Mouse (Mus musculus) intestine, embryonic 16.5 days (tissue): Measurements from ENCODE around the gene Ros1. TPM values are rescaled to one million over a fixed set of nuclear protein-coding genes. Genes with fewer than 3 reads are reported as not detected.

ENCODE experiments used
- ATAC-seq: fragments of 200-750 bp; cut with Nextera tagmentation; 2 replicates; pipeline ENCODE4 v1.8.0; 2017; ENCODE audit warnings: moderate TSS enrichment, moderate library complexity
- H3K27ac ChIP-seq: fragments of 300-500 bp; sonication (generic); 2 replicates; pipeline ENCODE4 v1.5.1; 2014; ENCODE audit warnings: mild to moderate bottlenecking, low read length
- H3K27me3 ChIP-seq: fragments of 300-500 bp; sonication (generic); replicated peaks from 2 replicates; pipeline ENCODE4 v1.6.1; 2014; ENCODE audit warnings: low read length, control low read depth, mixed read lengths; ENCODE audit not compliant: control insufficient read depth, insufficient read depth
- H3K36me3 ChIP-seq: fragments of 300-500 bp; sonication (generic); 2 replicates; pipeline ENCODE4 v1.6.1; 2014; ENCODE audit warnings: low read length, control low read depth; ENCODE audit not compliant: control insufficient read depth, insufficient read depth
- H3K4me1 ChIP-seq: fragments of 300-500 bp; sonication (generic); 2 replicates; pipeline ENCODE4 v1.6.1; 2014; ENCODE audit warnings: low read length, control low read depth, mixed read lengths; ENCODE audit not compliant: control insufficient read depth, insufficient read depth
- H3K4me2 ChIP-seq: fragments of 300-500 bp; sonication (generic); 2 replicates; pipeline ENCODE4 v1.6.1; 2014; ENCODE audit warnings: low read depth, low read length, control low read depth
- H3K4me3 ChIP-seq: fragments of 300-500 bp; sonication (generic); 2 replicates; pipeline ENCODE4 v1.5.1; 2014; ENCODE audit warnings: mild to moderate bottlenecking, low read length
- H3K9ac ChIP-seq: fragments of 300-500 bp; sonication (generic); 2 replicates; pipeline ENCODE4 v1.6.1; 2014; ENCODE audit warnings: low read depth, low read length
- H3K9me3 ChIP-seq: fragments of 300-500 bp; sonication (generic); 2 replicates; pipeline ENCODE4 v1.6.1; 2016; ENCODE audit warnings: low read length, control low read depth; ENCODE audit not compliant: control insufficient read depth
- WGBS: fragments of 180-500 bp; shearing (Covaris S2); extraction: QIAGEN DNeasy Blood & Tissue Kit; methylation state at CpG from one replicate; pipeline ENCODE4 v1.1.7; 2014; 5-methylcytosine and 5-hydroxymethylcytosine counted together
- polyA plus RNA-seq: library from polyadenylated mRNA; unstranded; fragments of >200 nt; fragmentation: Nextera tagmentation; extraction: Ambion mirVana; gene quantifications from 2 replicates; pipeline ENCODE4 v1.2.1, GENCODE M21; 2015

The Ros1 gene
- polyA plus RNA-seq, 1 experiment from 2014 or later, result 4.6 TPM

DNA sequence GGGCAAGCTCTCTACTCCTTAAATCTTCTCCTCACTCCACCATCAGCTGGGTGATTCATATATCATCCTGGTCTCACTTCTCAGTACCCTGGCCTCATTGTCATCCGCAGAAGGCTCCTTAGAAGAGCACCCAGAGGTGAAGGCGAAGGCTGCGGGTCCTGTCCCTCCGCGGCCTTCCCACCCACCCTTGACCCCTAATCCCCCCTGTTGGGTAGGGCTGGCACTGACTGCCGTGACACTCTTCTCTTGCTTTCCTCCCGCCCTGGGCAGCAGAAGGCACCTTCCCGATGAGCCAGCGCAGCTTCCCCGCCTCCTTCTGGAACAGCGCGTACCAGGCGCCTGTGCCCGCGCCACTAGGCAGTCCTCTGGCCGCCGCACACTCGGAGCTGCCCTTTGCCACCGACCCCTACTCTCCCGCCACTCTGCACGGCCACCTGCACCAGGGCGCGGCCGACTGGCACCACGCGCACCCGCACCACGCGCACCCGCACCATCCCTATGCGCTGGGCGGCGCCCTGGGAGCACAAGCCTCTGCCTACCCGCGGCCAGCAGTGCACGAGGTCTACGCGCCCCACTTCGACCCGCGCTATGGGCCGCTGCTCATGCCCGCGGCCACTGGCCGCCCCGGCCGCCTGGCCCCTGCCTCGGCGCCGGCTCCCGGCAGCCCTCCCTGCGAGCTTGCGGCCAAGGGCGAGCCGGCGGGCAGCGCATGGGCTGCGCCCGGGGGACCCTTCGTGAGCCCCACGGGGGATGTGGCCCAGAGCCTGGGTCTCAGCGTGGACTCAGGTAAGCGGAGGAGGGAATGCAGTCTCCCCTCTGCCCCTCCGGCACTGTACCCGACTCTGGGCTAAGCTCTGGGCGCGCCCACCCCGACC lies 167.6 kb downstream of the Ros1 start:
- H3K4me1 ChIP-seq, result peaks cover 14% of the 10 kb centered on the region; the same call in 1 of the 2 replicates
- H3K27ac ChIP-seq, result no peak overlapping the region
- H3K4me3 ChIP-seq, result peak overlapping the region; percentile 41
- peak; percentile 60 for ATAC-seq
- WGBS, result 2% methylated on average over 65 of the region's 68 CpGs
- H3K9ac ChIP-seq, result 0 out of 2 replicates have a peak overlapping the region, but pooled peaks have one; percentile 6
- H3K27me3 ChIP-seq, result peaks cover 74% of the 10 kb centered on the region
- H3K9me3 ChIP-seq, result no peaks in the 10 kb centered on the region
- H3K36me3 ChIP-seq, result no peaks in the 10 kb centered on the region
- peak overlapping the region; percentile 61 for H3K4me2 ChIP-seq

DNA sequence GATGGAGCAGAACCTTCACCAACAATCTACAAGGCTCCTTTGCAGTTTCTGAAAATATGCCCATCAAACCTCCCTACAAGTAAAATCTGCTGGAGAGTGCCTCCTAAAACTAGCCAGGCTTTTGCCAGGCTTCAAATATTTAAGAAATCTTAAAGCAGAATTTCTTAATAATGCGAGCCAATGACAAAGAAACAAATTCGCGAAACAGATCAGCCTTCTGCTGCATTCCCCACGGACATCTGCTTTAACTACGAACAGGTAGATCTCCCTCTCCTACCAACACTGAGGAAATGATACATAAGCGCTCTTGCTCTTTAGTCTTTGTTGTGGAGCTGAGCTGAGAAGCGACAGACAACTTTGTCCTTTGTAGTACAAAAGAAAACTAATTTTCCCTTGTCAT lies 169.2 kb downstream of the Ros1 start:
- no peaks in the 10 kb centered on the region for H3K36me3 ChIP-seq
- H3K4me1 ChIP-seq, result peaks cover 14% of the 10 kb centered on the region; the same call in 1 of the 2 replicates
- H3K9me3 ChIP-seq, result no peaks in the 10 kb centered on the region
- no peak overlapping the region for H3K27ac ChIP-seq
- H3K4me2 ChIP-seq, result no peak overlapping the region
- peaks cover 84% of the 10 kb centered on the region for H3K27me3 ChIP-seq
- ATAC-seq, result no peak
- 20% methylated on average over 7 of the region's 7 CpGs for WGBS
- H3K4me3 ChIP-seq, result no peak overlapping the region
- no peak overlapping the region for H3K9ac ChIP-seq

GRCm38 (mm10) chr10:52025291-52025690 lies 169.8 kb downstream of the Ros1 start:
- H3K27me3 ChIP-seq, result peaks cover 90% of the 10 kb centered on the region
- H3K4me2 ChIP-seq, result no peak overlapping the region
- WGBS, result 0% methylated on average over 1 of the region's 1 CpGs
- peaks cover 14% of the 10 kb centered on the region; the same call in 1 of the 2 replicates for H3K4me1 ChIP-seq
- ATAC-seq, result no peak
- H3K27ac ChIP-seq, result no peak overlapping the region
- no peaks in the 10 kb centered on the region for H3K9me3 ChIP-seq
- H3K36me3 ChIP-seq, result no peaks in the 10 kb centered on the region
- no peak overlapping the region for H3K4me3 ChIP-seq
- no peak overlapping the region for H3K9ac ChIP-seq

GRCm38 (mm10) chr10:52024053-52024410 lies 171.0 kb downstream of the Ros1 start:
- peaks cover 11% of the 10 kb centered on the region; the same call in 1 of the 2 replicates for H3K4me1 ChIP-seq
- no peaks in the 10 kb centered on the region for H3K36me3 ChIP-seq
- no peak overlapping the region for H3K9ac ChIP-seq
- ATAC-seq, result no peak
- no peaks in the 10 kb centered on the region for H3K9me3 ChIP-seq
- H3K27ac ChIP-seq, result no peak overlapping the region
- H3K4me3 ChIP-seq, result no peak overlapping the region
- no peak overlapping the region for H3K4me2 ChIP-seq
- peaks cover 84% of the 10 kb centered on the region for H3K27me3 ChIP-seq
- 19% methylated on average over 2 of the region's 2 CpGs for WGBS

DNA sequence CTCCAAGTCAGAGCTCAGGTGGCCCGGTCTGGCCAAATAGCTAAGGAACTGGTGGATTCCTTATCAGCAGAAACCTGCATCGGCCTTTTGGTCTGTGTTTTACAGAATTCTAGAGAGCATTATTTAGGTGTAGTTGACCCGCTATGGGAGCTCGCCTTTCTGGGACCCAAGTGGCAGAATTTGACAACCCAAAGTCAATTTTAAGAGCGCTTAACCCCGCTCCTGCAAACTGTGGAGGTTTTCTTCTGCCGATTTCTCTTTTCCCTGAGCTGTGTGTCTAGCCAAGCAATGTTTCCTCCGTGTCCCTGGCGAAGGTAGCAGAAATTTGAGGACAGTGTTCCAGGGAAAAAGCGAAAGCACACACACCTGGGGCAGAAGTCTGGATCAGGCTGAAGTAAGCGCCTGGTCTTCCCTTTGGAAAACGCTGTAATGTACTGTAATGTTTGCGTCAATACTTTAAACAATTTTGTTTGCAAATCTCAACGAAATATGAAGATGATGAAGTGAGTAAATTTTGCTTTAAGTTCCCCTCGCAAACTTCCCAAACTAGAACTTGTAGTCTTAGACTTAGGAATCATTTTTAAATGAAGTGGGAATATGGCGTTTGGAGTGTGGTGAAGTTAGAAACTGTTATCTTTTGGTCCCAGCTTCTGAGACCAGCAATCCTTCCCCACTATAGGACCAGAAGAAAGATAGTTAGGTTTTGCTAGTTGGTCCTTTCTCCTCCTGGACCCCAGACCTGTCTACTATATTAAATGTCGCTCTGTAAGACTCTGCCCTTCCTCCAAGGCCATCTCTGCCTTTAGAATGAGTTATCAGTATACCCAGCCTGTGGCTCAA lies 171.6 kb downstream of the Ros1 start:
- Histone ChIP-seq H3K4me1 (peaks cover 11% of the 10 kb centered on the region; the same call in 1 of the 2 replicates), H3K27me3 (peaks cover 78% of the 10 kb centered on the region), H3K9me3 (no peaks in the 10 kb centered on the region), H3K9ac (no peak overlapping the region), H3K36me3 (no peaks in the 10 kb centered on the region), H3K4me2 (peak overlapping the region; percentile 94; the same call in 1 of the 2 replicates), H3K4me3 (peak overlapping the region; percentile 52; the same call in 1 of the 2 replicates), H3K27ac (no peak overlapping the region)
- 4% methylated on average over 17 of the region's 17 CpGs for WGBS
- no peak for ATAC-seq

DNA sequence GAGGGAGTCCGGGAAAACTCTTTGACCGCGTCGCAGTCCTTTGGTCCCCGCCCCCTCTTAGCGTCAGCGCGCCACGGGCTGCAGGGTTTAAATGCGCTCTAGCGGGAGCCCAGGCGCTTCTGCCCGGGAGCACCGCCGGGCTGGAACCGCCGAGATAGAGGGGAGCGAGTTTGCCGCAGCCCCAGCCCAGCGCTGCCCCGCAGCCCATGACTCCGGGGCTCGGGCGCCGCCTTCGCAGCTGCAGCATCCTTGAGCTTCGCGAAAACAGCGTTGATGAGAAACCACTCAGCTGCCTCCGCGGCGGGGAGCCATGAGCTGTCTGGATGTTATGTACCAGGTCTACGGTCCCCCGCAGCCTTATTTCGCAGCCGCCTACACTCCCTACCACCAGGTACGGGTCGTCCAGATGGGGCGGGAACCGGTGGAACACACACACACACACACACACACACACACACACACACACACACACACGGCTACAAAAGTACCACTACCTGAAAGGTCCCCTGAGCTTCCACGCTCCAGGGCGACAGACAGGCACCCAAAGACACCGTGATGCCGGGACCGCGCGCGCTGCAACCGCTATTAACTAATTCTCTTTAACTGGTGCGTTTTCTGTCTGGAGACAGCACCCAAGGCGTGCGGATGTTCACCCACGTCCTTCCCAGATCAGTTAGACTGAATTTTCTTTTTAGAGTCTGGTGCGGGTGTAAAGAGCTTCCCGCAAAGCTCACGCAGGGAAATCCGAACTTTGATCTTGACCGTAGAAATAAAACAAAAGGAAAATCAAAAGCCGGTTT lies 172.4 kb downstream of the Ros1 start, which contains the start of gene Vgll2:
Gene Vgll2, plus strand, starts transcription at position 90 of the 800 bp plus-strand sequence.
- Histone ChIP-seq H3K27me3 (peaks cover 70% of the 10 kb centered on the region), H3K4me2 (peak within 1 kb of the TSS; percentile 94), H3K4me1 (peaks cover 8% of the 10 kb centered on the region; the same call in 1 of the 2 replicates), H3K9me3 (no peaks in the 10 kb centered on the region), H3K36me3 (no peaks in the 10 kb centered on the region), H3K9ac (no peak within 1 kb of the TSS), H3K27ac (no peak within 1 kb of the TSS), H3K4me3 (peak within 1 kb of the TSS; percentile 52)
- ATAC-seq, result peak; percentile 82
- WGBS, result under 1% methylated on average over 59 of the region's 60 CpGs

DNA sequence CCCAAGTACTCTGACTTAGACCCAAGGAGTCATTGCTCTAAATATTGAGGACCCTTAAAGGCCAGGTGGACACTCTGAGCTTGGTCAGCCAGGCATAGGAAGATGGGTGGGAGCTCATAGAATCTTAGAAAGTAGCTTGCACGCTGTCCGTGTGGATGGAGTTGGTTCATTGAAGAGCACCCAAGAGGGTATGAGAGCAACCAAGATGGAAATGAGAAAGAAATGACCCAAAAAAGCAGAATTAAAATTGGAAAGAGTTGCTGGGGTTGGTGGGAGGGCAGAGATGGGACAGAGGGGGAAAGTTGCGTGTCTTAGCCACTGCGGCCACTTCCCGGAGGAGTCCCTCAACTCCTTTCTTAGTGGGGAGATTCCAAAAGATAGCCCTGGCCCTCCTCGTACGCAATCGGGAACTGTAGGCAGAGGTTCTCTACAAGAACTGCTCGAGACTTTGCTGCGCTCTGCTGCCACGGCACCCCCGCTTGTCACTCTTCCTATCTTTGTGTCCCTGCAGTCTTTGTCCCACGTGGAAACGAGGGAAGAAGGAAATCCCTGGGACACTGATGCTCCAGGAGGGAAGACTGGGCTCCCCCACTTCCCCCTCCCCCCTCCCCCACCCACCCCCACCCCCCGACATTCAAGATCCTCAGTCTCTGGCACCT lies 173.2 kb downstream of the Ros1 start:
- H3K4me3 ChIP-seq, result peak overlapping the region; percentile 52
- peak overlapping the region; percentile 94 for H3K4me2 ChIP-seq

DNA sequence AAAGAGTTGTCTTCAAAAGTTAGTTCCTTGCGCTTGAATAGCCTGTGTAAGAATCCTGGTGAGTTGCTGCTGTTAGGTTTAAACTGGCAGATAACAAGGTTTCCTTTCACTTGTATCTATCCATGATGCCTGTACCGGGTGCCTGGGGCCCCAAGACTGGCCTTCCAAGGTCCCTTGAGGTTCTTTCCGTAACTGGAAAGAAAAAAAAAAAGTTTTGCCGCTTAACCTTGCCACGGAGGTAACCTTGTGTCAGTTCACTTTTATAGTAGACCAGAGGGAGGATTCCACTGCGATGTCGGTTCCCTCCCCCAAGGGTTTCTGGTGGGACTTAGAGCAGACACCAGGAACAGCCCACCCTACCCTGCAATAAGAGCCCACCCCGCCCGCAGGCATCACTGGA lies 173.8 kb downstream of the Ros1 start:
- peaks cover 5% of the 10 kb centered on the region; the same call in 1 of the 2 replicates for H3K4me1 ChIP-seq
- H3K4me2 ChIP-seq, result no peak overlapping the region
- WGBS, result 3% methylated on average over 9 of the region's 9 CpGs
- H3K36me3 ChIP-seq, result no peaks in the 10 kb centered on the region
- H3K9ac ChIP-seq, result no peak overlapping the region
- no peak overlapping the region for H3K4me3 ChIP-seq
- no peak overlapping the region for H3K27ac ChIP-seq
- ATAC-seq, result no peak
- peaks cover 59% of the 10 kb centered on the region for H3K27me3 ChIP-seq
- H3K9me3 ChIP-seq, result no peaks in the 10 kb centered on the region

More for the DNA sequence above, 173.2 kb downstream of the Ros1 start:
- no peaks in the 10 kb centered on the region for H3K36me3 ChIP-seq
- WGBS, result 2% methylated on average over 14 of the region's 15 CpGs
- no peak overlapping the region for H3K9ac ChIP-seq
- peaks cover 5% of the 10 kb centered on the region; the same call in 1 of the 2 replicates for H3K4me1 ChIP-seq
- no peaks in the 10 kb centered on the region for H3K9me3 ChIP-seq
- peaks cover 63% of the 10 kb centered on the region for H3K27me3 ChIP-seq
- ATAC-seq, result peak; percentile 54
- no peak overlapping the region for H3K27ac ChIP-seq
